Mouse (Mus musculus) lung, postnatal 0 days (tissue): ENCODE measurements around the gene Orm3.

Source experiments
- CTCF ChIP-seq: IDR thresholded peaks from 2 replicates; pipeline ENCODE4 v1.5.1; 2016; ENCODE audit warnings: antibody characterized with exemption, mild to moderate bottlenecking
- EP300 ChIP-seq: IDR thresholded peaks from 2 replicates; pipeline ENCODE4 v1.6.1; 2016; ENCODE audit warnings: antibody characterized with exemption, mild to moderate bottlenecking, control low read depth

DNA sequence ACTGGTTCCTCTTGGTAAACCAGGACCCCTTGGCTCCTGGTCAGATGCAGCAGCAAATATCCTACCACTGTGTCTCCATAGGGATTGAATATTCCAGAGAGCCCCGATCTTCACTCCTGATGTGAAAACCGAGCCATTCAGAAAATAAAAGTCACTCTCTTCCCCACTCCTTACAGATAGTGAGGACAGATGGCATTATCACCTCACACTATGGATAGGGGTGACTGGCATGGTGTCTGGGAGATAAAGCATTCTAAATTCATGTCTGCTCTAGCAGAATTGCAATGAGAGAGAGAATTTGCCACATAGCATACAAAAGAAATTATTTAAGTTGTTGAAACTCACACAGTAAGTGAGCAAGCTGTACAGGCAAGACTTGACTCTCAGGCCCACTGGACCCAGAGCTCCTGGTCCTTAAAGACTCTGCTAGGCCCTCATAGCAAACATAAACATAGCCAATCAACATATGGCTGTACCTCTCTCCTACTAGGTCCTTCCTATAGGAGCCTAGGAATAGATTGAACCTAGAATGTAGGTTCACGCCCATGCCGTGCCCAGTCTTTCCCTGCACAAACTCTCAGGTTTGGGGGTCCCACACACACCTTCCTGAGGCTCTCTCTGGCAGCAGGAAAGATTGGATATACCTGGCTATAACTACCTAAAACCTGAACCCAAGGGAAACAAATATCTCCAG lies 26.9 kb downstream of the Orm3 start:
- TF ChIP-seq CTCF (no peak), EP300 (no peak)
